Mouse (Mus musculus) splenic B cell, adult 2 months (primary cell): ENCODE results near the gene Dennd5b.
"Not testable (repeated sequence)": the region's sequence is repeated elsewhere in the genome, so short reads cannot be mapped to it uniquely, and the experiment has no call there.

Experiments
- DNase-seq: peaks from one replicate; pipeline ENCODE4 v3.0.0-alpha.2; 2011; ENCODE audit warnings: low read depth, low spot score
- H3K27me3 ChIP-seq: 2 replicates; pipeline ENCODE4 v1.6.1; 2012; ENCODE audit warnings: mild to moderate bottlenecking, low read length, moderate library complexity, mixed read lengths; ENCODE audit not compliant: control insufficient read depth, poor library complexity, insufficient read depth, severe bottlenecking
- H3K36me3 ChIP-seq: 2 replicates; pipeline ENCODE4 v1.6.1; 2012; ENCODE audit warnings: mild to moderate bottlenecking, low read length, moderate library complexity, mixed read lengths; ENCODE audit not compliant: control insufficient read depth, poor library complexity, insufficient read depth, severe bottlenecking

The Dennd5b gene

DNA sequence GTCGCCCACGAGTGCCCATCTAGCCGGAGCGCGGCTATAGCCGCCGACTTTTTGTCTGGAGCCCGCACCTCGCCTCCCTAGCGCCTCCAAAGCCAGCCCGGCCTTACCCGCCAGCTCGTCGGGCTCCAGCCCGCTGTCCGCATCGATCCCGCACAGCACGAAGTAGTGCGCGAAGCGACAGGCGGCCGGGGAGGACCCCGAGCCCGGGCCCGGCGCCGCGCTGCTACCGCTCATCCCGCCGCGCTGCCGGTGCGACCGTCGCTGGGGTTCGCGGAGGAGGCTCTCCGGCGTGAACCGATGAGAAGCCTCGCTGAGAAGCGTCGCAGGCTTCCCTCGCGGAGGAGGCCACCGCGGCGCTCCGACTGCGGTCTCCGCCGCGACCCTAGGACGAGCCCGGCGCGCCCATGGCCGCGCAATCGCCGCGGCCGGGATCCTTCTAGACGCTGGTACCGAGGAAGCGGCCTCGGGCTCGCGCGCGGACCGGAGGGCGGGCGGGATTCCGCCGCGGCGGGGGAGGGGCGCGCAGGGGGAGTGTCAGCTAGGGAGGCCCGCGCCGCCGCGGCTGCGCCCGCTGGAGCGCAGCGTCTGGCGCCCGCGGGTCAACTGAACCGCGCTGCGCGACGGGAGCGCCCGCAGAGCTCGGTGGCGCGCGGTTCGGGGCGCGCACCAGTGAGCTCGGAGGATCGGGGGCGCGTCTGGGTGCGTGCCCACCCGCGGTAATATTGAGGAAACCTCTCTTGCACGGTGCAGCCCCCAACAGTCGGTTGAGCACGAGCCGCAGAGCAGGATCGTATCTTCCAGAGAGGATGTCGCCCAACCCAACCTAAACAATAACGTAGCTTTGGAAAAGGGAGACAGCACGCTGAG, at the start of gene Dennd5b:
Gene Dennd5b (minus strand): TSS at position 605 of the 867 bp plus-strand sequence.
- no peaks in the 10 kb centered on the region for H3K27me3 ChIP-seq
- DNase-seq, result peak; percentile 73
- H3K36me3 ChIP-seq, result no peaks in the 10 kb centered on the region

- no peak for DNase-seq
- Histone ChIP-seq H3K27me3 (no peaks in the 10 kb centered on the region), H3K36me3 (0 out of 2 replicates have a peak, but pooled peaks cover 2% of the 10 kb centered on the region)
Measured at GRCm38 (mm10) chr6:149148436-149149229, 47.2 kb upstream of the Dennd5b start.

- 0 out of 2 replicates have a peak, but pooled peaks cover 2% of the 10 kb centered on the region for H3K36me3 ChIP-seq
- DNase-seq, result no peak
- H3K27me3 ChIP-seq, result no peaks in the 10 kb centered on the region
Measured at GRCm38 (mm10) chr6:149145143-149145542, 43.7 kb upstream of the Dennd5b start.

DNA sequence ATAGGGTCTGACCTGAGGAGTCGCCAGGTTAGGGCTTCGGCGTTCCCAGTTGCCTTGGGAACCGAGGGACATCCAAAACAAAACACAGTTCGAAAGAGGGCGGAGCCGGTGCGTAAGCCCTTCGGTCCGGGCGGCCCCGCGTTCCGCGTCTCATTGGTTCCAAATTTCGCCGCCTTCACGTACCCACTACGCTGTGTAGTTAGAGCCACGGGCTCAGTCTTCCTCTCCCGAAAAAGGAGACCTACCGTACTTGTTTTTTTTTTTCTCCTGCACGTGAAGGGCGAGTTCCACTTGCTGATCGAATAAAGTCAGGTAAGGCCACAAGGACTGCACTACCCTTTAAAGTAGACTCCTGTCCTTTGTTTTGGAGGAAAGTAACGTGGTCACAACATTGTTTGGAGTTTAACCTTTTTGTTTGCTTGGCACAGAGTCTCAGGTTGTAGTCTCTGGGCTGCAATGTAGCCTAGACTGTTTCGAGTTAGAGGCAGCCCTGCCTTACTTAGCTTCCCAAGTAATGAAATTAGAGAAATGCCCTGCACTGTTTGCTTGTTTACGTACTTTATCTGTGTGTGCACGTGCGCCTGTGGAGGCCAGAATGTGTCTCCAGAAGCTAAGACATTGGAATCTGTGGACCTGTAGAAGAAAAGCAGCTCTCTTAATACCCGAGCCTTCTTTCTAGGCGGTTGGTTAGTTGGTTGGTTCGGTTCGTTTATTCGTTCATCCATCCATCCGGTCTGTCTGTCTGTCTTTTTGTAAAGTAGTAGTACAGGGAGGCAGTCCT, 40.1 kb upstream of the Dennd5b start:
- H3K36me3 ChIP-seq, result no peaks in the 10 kb centered on the region
- H3K27me3 ChIP-seq, result no peaks in the 10 kb centered on the region
- DNase-seq, result peak; percentile 92

GRCm38 (mm10) chr6:149139471-149139870, 38.0 kb upstream of the Dennd5b start, which contains the start of gene Etfbkmt:
Etfbkmt (plus strand) TSS chr6:149139849.
- H3K27me3 ChIP-seq, result no peaks in the 10 kb centered on the region
- no peak for DNase-seq

GRCm38 (mm10) chr6:149139011-149139410, 37.5 kb upstream of the Dennd5b start:
- Histone ChIP-seq H3K27me3 (no peaks in the 10 kb centered on the region), H3K36me3 (no peaks in the 10 kb centered on the region)
- peak; percentile 72 for DNase-seq

More at GRCm38 (mm10) chr6:149139471-149139870, 38.0 kb upstream of the Dennd5b start, which contains the start of gene Etfbkmt:
- no peaks in the 10 kb centered on the region for H3K36me3 ChIP-seq

DNA sequence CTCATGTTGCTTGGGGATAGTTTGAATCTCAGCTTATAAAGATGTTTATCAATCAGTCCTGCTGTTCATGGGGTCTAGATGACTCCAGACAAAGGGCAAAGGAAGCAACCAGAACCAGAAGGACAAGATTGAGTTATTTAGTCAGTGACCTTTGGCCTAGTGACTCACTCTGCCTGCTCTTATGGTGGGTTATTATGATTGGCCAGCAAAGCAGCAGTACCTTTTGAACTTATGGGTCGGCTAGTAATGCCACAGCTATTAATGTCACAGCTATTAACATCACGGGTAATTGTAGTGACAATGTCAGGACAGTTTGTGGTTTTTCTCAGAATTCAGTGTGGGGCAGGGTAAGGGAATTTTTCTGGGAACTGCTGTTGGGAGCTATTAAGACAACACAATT, 36.5 kb upstream of the Dennd5b start:
- H3K27me3 ChIP-seq, result no peaks in the 10 kb centered on the region
- no peak for DNase-seq
- no peaks in the 10 kb centered on the region for H3K36me3 ChIP-seq

DNA sequence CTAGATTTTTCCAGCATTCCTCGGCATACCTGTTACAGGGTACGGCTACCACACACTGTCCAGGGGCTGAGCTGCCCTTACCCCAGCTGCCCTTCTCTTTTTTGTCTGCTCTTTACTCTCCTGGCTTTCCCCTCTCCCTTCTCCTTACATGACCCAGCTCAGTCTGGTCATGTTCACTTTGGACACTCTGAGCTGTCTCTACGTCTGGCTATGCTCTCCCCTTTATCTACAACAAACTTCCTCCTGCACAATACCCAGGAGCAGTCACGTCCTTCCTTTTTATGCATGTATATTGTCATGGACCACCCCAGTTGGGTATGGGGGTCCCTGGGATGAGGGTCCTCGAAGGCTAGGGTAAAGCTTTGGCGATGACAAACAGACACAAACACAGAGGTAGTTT, 34.2 kb upstream of the Dennd5b start:
- Histone ChIP-seq H3K27me3 (no peaks in the 10 kb centered on the region), H3K36me3 (no peaks in the 10 kb centered on the region)
- DNase-seq, result no peak

DNA sequence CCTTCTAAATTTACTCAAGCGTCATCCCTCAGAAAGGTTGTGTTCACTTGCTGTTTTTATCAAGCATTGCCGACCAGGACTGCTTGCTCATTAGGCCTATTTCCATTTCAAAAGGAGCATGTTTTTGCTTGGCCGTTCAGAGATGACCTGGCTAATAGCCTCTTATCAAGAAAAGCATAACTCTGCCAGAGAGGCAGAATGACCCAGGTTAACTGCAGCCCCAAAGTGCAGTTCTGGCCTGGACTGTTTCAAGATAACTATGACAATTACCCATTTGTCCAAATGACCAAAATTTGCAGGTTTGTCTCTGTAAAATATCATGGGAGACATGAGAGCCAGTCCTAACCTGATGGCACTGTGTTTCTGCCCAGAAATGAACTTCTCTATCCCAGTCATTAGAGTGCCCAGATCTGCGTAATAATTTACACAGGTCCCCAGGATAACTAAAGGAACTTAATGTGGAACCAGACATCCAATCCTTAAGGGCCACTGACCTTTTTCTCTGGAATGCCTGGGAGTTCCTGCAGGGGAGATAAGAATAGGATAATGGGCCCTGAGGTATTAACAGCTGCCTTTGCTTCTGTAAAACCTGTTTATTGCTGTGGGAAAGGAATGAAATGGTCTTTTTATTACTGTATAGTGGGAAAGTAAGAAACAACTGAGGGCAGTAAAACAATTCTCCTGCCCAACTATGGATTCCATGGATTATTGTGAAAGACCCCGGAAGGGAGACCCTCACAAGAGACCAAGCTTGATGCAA, 33.1 kb upstream of the Dennd5b start:
- no peaks in the 10 kb centered on the region for H3K36me3 ChIP-seq
- DNase-seq, result no peak

DNA sequence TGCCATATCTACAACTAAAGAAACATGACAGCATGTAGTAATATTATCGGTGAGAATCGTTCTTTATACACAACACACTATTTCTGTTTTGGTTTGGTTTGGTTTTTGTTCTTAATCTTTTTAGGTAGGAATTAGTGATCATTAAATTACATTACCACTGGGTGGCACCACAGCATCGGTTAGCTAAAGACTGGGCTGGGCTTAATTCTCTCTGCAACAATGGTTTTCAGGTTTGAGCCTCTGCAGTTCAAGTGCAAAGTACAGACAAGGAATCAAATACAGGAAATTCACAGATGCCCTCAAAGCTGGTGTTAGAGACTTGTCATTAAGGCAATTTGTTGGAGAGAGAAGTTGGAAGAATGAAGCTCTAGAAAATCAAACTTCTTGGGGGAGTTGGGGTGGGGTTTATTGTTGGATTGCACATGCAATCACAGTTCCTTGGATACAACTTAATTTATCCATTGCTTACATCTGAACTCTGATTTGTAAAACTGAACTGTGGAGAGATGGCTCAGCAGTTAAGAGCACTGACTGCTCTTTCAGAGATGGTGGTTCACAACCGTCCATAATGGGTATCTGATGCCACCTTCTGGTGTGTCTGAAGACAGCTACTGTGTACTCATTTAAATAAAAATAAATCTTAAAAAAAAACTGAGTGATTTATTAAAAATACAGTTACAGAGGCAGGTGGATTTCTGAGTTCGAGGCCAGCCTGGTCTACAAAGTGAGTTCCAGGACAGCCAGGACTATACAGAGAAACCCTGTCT, 31.0 kb upstream of the Dennd5b start:
- no peaks in the 10 kb centered on the region for H3K27me3 ChIP-seq
- DNase-seq, result peak; percentile 88

More for the DNA sequence above, 33.1 kb upstream of the Dennd5b start:
- H3K27me3 ChIP-seq, result no peaks in the 10 kb centered on the region

GRCm38 (mm10) chr6:149131111-149131510, 29.6 kb upstream of the Dennd5b start:
- DNase-seq, result no peak
- Histone ChIP-seq H3K27me3 (no peaks in the 10 kb centered on the region), H3K36me3 (no peaks in the 10 kb centered on the region)

More for the DNA sequence above, 31.0 kb upstream of the Dennd5b start:
- H3K36me3 ChIP-seq, result no peaks in the 10 kb centered on the region

- H3K36me3 ChIP-seq, H3K27me3 ChIP-seq, DNase-seq: not testable (repeated sequence)
Measured at GRCm38 (mm10) chr6:149129870-149130269, 28.4 kb upstream of the Dennd5b start, which contains the start of gene Gm10203. Gm10203 (plus strand) TSS chr6:149130170.

DNA sequence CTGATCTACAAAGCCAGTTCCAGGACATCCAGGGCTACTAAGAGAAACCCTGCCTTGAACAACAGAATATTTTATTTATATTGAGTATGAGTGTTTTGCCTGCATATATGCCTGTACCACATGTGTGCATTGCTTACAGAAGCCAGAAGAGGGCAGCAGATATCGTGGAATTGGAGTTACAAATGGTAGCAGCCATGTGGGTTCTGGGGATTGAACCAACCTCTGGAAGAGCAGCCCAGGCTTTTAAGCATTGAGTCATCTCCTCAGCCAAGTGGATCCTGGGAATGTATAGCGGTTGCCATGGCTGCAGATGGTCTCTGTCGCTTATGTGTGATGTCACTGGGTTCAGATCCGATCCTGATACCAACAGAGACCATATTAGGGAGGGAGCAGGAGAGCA, 25.2 kb upstream of the Dennd5b start:
- no peaks in the 10 kb centered on the region for H3K27me3 ChIP-seq
- DNase-seq, result peak; percentile 72
- H3K36me3 ChIP-seq, result no peaks in the 10 kb centered on the region
